Mouse (Mus musculus) small intestine, adult 2 months (tissue): ENCODE results near the gene Cyp26b1. TPM values are rescaled to one million over a fixed set of nuclear protein-coding genes. Genes with fewer than 3 reads are reported as not detected.

Experiments used
- H3K27ac ChIP-seq: fragments of 200-500 bp; 2 replicates; pipeline ENCODE4 v1.5.1; 2012; ENCODE audit warnings: low read depth, low read length, control low read depth, inconsistent platforms; ENCODE audit not compliant: insufficient read depth
- H3K27me3 ChIP-seq: fragments of 200-500 bp; 2 replicates; pipeline ENCODE4 v1.6.1; 2012; ENCODE audit warnings: mild to moderate bottlenecking, moderate library complexity, low read length, inconsistent platforms; ENCODE audit not compliant: control insufficient read depth, insufficient read depth
- H3K36me3 ChIP-seq: fragments of 200-500 bp; 2 replicates; pipeline ENCODE4 v1.6.1; 2012; ENCODE audit warnings: mild to moderate bottlenecking, low read length, control low read depth, inconsistent platforms; ENCODE audit not compliant: control insufficient read depth, insufficient read depth
- H3K4me1 ChIP-seq: fragments of 200-500 bp; 2 replicates; pipeline ENCODE4 v1.6.1; 2012; ENCODE audit warnings: low read length, inconsistent platforms, mixed read lengths; ENCODE audit not compliant: control insufficient read depth, insufficient read depth, insufficient read length
- H3K4me3 ChIP-seq: fragments of 200-500 bp; 2 replicates; pipeline ENCODE4 v1.5.1; 2012; ENCODE audit warnings: low read depth, mild to moderate bottlenecking, control low read depth, inconsistent platforms, low read length, moderate library complexity
- CTCF ChIP-seq: fragments of 200-500 bp; IDR thresholded peaks from 2 replicates; pipeline ENCODE4 v1.5.1; 2012; ENCODE audit warnings: low read depth, mild to moderate bottlenecking, control low read depth, inconsistent platforms, low read length, moderate library complexity, mixed read lengths; ENCODE audit not compliant: insufficient replicate concordance, insufficient read length; ENCODE audit errors: extremely low read depth
- POLR2A ChIP-seq: fragments of 200-500 bp; IDR thresholded peaks from 2 replicates; pipeline ENCODE4 v1.6.1; 2012; ENCODE audit warnings: low read depth, mild to moderate bottlenecking, control low read depth, inconsistent platforms, low read length, moderate library complexity
- WGBS: fragments of 180-500 bp; shearing (Covaris S2); methylation state at CpG from one replicate; pipeline ENCODE4 v1.1.7; 2018; 5-methylcytosine and 5-hydroxymethylcytosine counted together
- polyA plus RNA-seq: library from polyadenylated mRNA; depleted of rRNA; stranded (reverse); fragments of >200 nt; gene quantifications from 2 replicates; pipeline ENCODE4 v1.2.3, GENCODE M21; 2012

Gene Cyp26b1
- polyA plus RNA-seq, 1 experiment = 3.0 TPM

DNA sequence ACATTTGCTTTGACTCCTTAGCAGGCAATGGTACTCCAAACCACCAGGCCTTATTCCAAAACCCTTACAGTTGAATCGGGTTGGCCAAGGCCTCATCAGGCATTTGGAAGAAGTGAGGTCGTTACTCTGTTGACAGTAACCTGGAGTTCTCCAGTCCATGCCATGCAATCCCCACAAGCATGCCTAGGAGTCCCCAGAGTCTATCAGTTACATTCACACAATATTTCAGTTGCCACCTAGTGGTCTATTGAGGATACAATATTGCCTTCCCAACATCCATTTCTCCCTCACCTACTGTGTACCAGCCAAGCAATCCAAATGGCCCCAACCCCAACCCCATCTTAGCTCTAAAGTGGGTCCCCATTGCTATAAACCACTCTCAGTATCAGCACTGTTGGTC is 48.3 kb downstream of the Cyp26b1 start:
- WGBS = 57% methylated on average over 2 of the region's 2 CpGs
- H3K27ac ChIP-seq = no peak overlapping the region
- TF ChIP-seq POLR2A (no peak), CTCF (no peak)
- H3K4me1 ChIP-seq = no peaks in the 10 kb centered on the region
- H3K27me3 ChIP-seq = no peaks in the 10 kb centered on the region
- H3K4me3 ChIP-seq = no peak overlapping the region
- no peaks in the 10 kb centered on the region for H3K36me3 ChIP-seq

DNA sequence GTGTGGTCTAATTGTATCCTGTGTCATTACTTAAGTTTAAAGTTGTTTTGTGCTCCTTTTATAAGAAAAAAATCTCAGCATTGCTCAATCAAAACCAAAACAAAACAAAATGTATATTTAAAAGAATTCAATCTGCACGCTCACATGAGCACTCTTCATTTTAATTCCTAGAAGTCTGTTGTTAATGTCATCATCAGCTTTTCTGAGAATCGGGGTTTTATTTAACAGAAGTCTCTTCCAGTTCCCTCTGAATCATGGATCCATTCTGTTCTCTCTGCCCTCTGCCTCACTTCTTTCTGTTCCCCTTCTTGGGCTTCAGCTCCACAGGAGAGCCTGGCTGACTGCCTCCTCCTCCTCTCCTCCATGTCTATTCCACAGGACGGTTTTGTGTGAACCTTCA is 49.3 kb downstream of the Cyp26b1 start:
- H3K4me1 ChIP-seq = no peaks in the 10 kb centered on the region
- TF ChIP-seq POLR2A (no peak), CTCF (no peak)
- no peak overlapping the region for H3K4me3 ChIP-seq
- H3K36me3 ChIP-seq = no peaks in the 10 kb centered on the region
- no peaks in the 10 kb centered on the region for H3K27me3 ChIP-seq
- H3K27ac ChIP-seq = no peak overlapping the region
- 68% methylated on average over 3 of the region's 3 CpGs for WGBS

GRCm38 (mm10) chr6:84543516-84543915 is 50.2 kb downstream of the Cyp26b1 start:
- H3K27ac ChIP-seq = no peak overlapping the region
- no peaks in the 10 kb centered on the region for H3K27me3 ChIP-seq
- 37% methylated on average over 5 of the region's 5 CpGs for WGBS
- H3K36me3 ChIP-seq = no peaks in the 10 kb centered on the region
- H3K4me1 ChIP-seq = no peaks in the 10 kb centered on the region
- no peak overlapping the region for H3K4me3 ChIP-seq
- no peak for TF ChIP-seq CTCF

GRCm38 (mm10) chr6:84539924-84540323 is 53.8 kb downstream of the Cyp26b1 start:
- Histone ChIP-seq H3K27me3 (no peaks in the 10 kb centered on the region), H3K4me1 (no peaks in the 10 kb centered on the region), H3K4me3 (no peak overlapping the region), H3K36me3 (no peaks in the 10 kb centered on the region), H3K27ac (no peak overlapping the region)
- TF ChIP-seq POLR2A = no peak
- no peak for TF ChIP-seq CTCF
- WGBS = 48% methylated on average over 4 of the region's 4 CpGs

DNA sequence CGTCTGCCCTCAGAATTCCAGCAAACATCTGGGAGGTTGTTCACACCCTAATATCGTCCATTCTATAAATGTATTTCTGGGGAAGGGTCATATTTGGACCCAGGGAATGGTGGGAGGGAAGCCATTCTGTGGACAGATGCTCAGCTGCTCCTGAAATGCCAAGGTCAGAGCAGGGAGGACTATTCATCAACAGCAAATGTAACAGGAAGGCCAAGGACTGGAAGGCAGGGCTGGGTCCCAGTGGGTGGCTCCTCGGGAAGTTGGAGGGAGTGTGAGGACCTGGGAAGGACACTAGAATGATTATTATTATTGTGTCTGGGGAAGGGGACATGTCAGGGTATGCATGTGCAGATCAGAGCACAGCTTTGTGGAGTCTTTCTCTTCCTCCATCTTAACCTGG is 55.0 kb downstream of the Cyp26b1 start:
- Histone ChIP-seq H3K27ac (no peak overlapping the region), H3K4me1 (no peaks in the 10 kb centered on the region), H3K27me3 (no peaks in the 10 kb centered on the region), H3K4me3 (no peak overlapping the region), H3K36me3 (no peaks in the 10 kb centered on the region)
- 63% methylated on average over 3 of the region's 3 CpGs for WGBS
- TF ChIP-seq CTCF = no peak
- TF ChIP-seq POLR2A = no peak

- TF ChIP-seq POLR2A (no peak), CTCF (no peak)
- 72% methylated on average over 16 of the region's 16 CpGs for WGBS
These were observed 56.0 kb downstream of the Cyp26b1 start for GRCm38 (mm10) chr6:84537611-84538197.

GRCm38 (mm10) chr6:84534944-84535343 is 58.8 kb downstream of the Cyp26b1 start:
- 68% methylated on average over 3 of the region's 3 CpGs for WGBS
- no peaks in the 10 kb centered on the region for H3K27me3 ChIP-seq
- H3K4me3 ChIP-seq = no peak overlapping the region
- H3K27ac ChIP-seq = no peak overlapping the region
- no peaks in the 10 kb centered on the region for H3K4me1 ChIP-seq
- H3K36me3 ChIP-seq = no peaks in the 10 kb centered on the region
- no peak for TF ChIP-seq POLR2A
- TF ChIP-seq CTCF = no peak

More at GRCm38 (mm10) chr6:84537611-84538197, 56.0 kb downstream of the Cyp26b1 start:
- H3K4me1 ChIP-seq = no peaks in the 10 kb centered on the region
- no peaks in the 10 kb centered on the region for H3K36me3 ChIP-seq
- no peak overlapping the region for H3K4me3 ChIP-seq
- H3K27me3 ChIP-seq = no peaks in the 10 kb centered on the region
- H3K27ac ChIP-seq = no peak overlapping the region
